Mouse (Mus musculus) testis, adult 2 months (tissue): ENCODE measurements around the gene Gipc2.

Experiments used
- CTCF ChIP-seq: fragments of 200-500 bp; IDR thresholded peaks from 2 replicates; pipeline ENCODE4 v1.5.1; 2012; ENCODE audit warnings: low read depth, mild to moderate bottlenecking, inconsistent platforms, low read length, moderate library complexity; ENCODE audit not compliant: control insufficient read depth, insufficient read depth, insufficient replicate concordance
- POLR2A ChIP-seq: fragments of 200-500 bp; IDR thresholded peaks from 2 replicates; pipeline ENCODE4 v1.6.1; 2012; ENCODE audit warnings: low read depth, mild to moderate bottlenecking, inconsistent platforms, low read length, moderate library complexity; ENCODE audit not compliant: control insufficient read depth

DNA sequence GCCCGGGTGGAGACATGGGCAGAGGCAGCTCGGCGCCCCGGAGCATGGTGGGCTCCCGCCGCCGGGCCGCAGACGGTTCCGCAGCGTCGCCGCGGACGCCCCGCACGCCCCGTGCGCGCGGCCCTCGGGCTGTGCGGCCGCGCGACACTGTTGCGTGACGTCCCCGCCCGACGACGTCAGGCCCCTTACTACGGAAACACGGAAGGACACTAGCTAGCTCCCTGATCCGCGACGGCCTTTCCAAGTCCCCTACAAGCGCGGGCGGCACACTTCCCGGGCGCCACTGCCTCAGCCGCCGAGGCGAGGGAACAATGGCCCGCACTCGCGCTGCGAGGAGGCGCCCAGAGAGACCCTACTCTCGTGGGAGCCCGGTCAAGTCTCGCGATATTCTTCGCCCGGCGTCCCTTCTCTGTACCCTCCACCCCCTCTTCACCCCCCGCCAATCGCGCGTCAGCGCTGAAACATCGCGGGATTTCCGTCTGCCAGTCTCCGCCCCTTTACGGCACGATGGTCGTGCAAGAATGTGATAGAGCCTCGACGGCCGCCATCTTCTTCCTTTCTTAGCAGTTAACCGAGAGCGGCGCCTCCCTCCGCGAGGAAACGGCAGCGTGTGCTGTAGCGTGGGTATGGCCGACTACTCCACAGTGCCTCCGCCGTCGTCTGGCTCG, 44.1 kb upstream of the Gipc2 start, which contains the start of the genes Dnajb4 and Fubp1:
- TF ChIP-seq CTCF = no peak
- peak; percentile 97 for TF ChIP-seq POLR2A
